Comparison of ENCODE assay signal across 9 mouse cellular contexts in the genomic region with DNA sequence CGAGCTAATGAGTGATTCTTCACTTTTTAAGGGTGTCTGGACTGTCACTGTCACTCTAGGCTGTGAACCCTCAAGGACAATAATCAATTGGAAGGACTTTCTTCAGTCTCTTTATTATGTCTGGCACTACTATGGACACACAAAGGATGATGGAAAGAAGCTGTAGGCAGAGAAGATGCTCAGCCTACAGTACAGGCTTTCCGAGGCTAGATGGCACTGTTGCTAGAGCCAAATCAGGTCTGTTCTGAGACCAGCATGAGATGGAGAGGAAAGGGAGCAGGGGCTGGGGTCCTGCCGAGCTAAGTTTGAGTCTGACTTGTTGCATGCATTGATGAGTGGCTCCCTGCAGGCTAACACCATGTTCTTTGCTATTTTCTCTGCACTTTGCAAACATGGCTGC.
DNase-seq lines count a peak whose midpoint lies in the region; ATAC-seq lines count a peak whose summit lies in the region.
"Had no signal": no experiment of that assay in that cellular context is flagged by ENCODE, and none has a peak within 500 bp of the region (broad histone marks: within the 10 kb centered on the region; RNA-seq: fewer than 3 reads in every experiment).

No protein-coding gene starts in this region.

- H3K27ac ChIP-seq in neural tube, embryonic 15.5 days (replicated peaks), result no peak overlapping the region
- H3K27ac ChIP-seq in hindbrain, embryonic 15.5 days (replicated peaks), result no peak overlapping the region
- no peak overlapping the region for H3K27ac ChIP-seq in limb, embryonic 11.5 days (replicated peaks; ENCODE audit: low read depth, low read length)
- H3K27ac ChIP-seq: macrophage had no signal

- H3K4me3 ChIP-seq in neural tube, embryonic 15.5 days (replicated peaks), result no peak overlapping the region
- no peak overlapping the region for H3K4me3 ChIP-seq in hindbrain, embryonic 15.5 days
- no peak overlapping the region for H3K4me3 ChIP-seq in limb, embryonic 11.5 days (ENCODE audit: low read depth, low read length)

- H3K9ac ChIP-seq in neural tube, embryonic 15.5 days (replicated peaks), result no peak overlapping the region
- no peak overlapping the region for H3K9ac ChIP-seq in hindbrain, embryonic 15.5 days
- H3K9ac ChIP-seq in limb, embryonic 11.5 days (ENCODE audit: low read length), result no peak overlapping the region

- no peak overlapping the region for H3K4me2 ChIP-seq in neural tube, embryonic 15.5 days
- H3K4me2 ChIP-seq in hindbrain, embryonic 15.5 days, result no peak overlapping the region
- H3K4me2 ChIP-seq in limb, embryonic 11.5 days (ENCODE audit: low read depth, severe bottlenecking), result no peak overlapping the region

- DNase-seq in adrenal gland, adult (ENCODE audit: inconsistent age in 2 of 2, low spot score in 1 of 2), result peak; percentile 6 to 39
- no peak for DNase-seq in adrenal gland, adult 18-20 months (ENCODE audit: low spot score in 2 of 2)
- DNase-seq in neural tube, embryonic 10.5 days (ENCODE audit: extremely low spot score, low spot score), result peak; percentile 47
- peak; percentile 74 for DNase-seq in limb, embryonic 11.5 days (ENCODE audit: low spot score)
- DNase-seq in right cerebral cortex, postnatal 10 days (ENCODE audit: low spot score in 2 of 2), result peak; percentile 54 to 68
- no peak for DNase-seq in thymus, postnatal 36 days

- H3K36me3 ChIP-seq in neural tube, embryonic 15.5 days, result no peaks in the 10 kb centered on the region
- H3K36me3 ChIP-seq in hindbrain, embryonic 15.5 days, result no peaks in the 10 kb centered on the region
- no peaks in the 10 kb centered on the region for H3K36me3 ChIP-seq in limb, embryonic 11.5 days (ENCODE audit: control insufficient read depth, insufficient read depth, low read length)

- no peaks in the 10 kb centered on the region for H3K27me3 ChIP-seq in neural tube, embryonic 15.5 days (replicated peaks)
- H3K27me3 ChIP-seq in hindbrain, embryonic 15.5 days, result no peaks in the 10 kb centered on the region
- no peaks in the 10 kb centered on the region for H3K27me3 ChIP-seq in limb, embryonic 11.5 days (ENCODE audit: control insufficient read depth, insufficient read depth, low read length)

- 17% methylated on average over 3 of the region's 3 CpGs for WGBS in neural tube, embryonic 15.5 days
- WGBS in hindbrain, embryonic 15.5 days, result 22% methylated on average over 3 of the region's 3 CpGs
- 19% methylated on average over 3 of the region's 3 CpGs for WGBS in limb, embryonic 11.5 days

- H3K9me3 ChIP-seq in neural tube, embryonic 15.5 days (replicated peaks), result no peaks in the 10 kb centered on the region
- no peaks in the 10 kb centered on the region for H3K9me3 ChIP-seq in hindbrain, embryonic 15.5 days
- no peaks in the 10 kb centered on the region for H3K9me3 ChIP-seq in limb, embryonic 11.5 days (ENCODE audit: control insufficient read depth, low read length)

- ATAC-seq in neural tube, embryonic 15.5 days (ENCODE audit: low FRiP score), result no peak; the same call in 1 of the 2 replicates
- 0 out of 2 replicates have a peak, but pooled peaks have one; percentile 45 for ATAC-seq in hindbrain, embryonic 15.5 days (ENCODE audit: low FRiP score, low read depth)
- ATAC-seq in limb, embryonic 11.5 days (ENCODE audit: insufficient number of reproducible peaks, low FRiP score, low TSS enrichment, low read depth), result no peak

- H3K4me1 ChIP-seq in neural tube, embryonic 15.5 days, result no peaks in the 10 kb centered on the region
- H3K4me1 ChIP-seq in hindbrain, embryonic 15.5 days (replicated peaks), result no peaks in the 10 kb centered on the region
- no peaks in the 10 kb centered on the region for H3K4me1 ChIP-seq in limb, embryonic 11.5 days (ENCODE audit: control insufficient read depth, insufficient read depth, low read length)

Comparison
In these comparisons a context has a peak if more than half of its experiments do, and no peak if none do; other contexts are left out.
1. DNase-seq: peak in adrenal gland, adult (2 of 2), neural tube, embryonic 10.5 days (single experiment), limb, embryonic 11.5 days (single experiment) and right cerebral cortex, postnatal 10 days (2 of 2); none in adrenal gland, adult 18-20 months (0 of 2) and thymus, postnatal 36 days (0 of 2).